Mouse (Mus musculus) adrenal gland, postnatal 14 days (tissue): ENCODE measurements around the gene Cul9. TPM values are rescaled to one million over a fixed set of nuclear protein-coding genes. Genes with fewer than 3 reads are reported as not detected.
A peak's percentile ranks its signal among the peaks of the same experiment; 100 is the strongest.
"Not testable (repeated sequence)": the region's sequence is repeated elsewhere in the genome, so short reads cannot be mapped to it uniquely, and the experiment has no call there.

Experiments
- DNase-seq: peaks from one replicate; pipeline ENCODE4 v3.0.0; 2021; ENCODE audit warnings: mixed read lengths
- total RNA-seq: library from RNA; stranded (reverse); gene quantifications from 2 replicates; pipeline ENCODE4 v1.2.3, GENCODE M21; 2021

The Cul9 gene
- total RNA-seq, 1 experiment from 2014 or later: 17.1 TPM

DNA sequence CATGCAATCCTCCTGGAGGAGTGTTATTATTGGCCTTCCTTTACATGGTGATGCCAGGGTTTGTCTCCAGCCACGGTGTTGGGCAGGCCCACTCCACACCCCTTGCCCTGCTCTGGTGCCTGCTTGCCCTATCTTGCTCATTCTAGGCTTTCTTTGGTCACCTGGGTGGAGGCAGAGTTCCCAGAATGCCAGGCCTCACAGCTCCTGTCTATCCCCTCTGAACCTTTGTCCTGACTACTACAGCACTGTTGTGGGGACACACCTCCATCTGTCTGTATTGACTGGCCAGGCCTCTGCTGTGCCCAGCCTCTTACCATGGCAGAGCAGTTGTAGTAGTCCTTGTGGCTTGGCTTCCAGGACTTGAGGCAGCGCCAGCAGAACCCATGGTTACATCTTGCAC, 43.4 kb downstream of the Cul9 start:
- DNase-seq: no peak

DNA sequence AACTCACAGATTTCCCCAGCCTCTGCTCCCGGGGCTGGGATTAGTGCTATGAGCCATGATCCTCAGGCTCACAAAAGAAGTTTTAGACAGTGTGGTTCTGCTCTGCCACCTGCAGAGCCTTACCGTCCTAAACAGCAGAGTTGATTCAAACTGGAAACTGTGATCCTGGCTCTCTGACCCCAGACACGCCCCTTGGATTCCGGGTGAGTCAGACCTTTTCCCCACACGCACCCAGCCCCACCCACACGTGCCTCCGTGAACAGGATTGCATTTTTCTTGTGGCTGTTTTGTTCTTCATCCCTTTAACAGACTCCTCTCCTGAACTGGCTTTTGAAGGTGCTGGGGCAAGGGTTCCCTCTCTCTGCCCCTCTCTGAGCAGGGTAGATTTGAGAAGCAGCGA, 48.2 kb downstream of the Cul9 start:
- peak; percentile 24 for DNase-seq

DNA sequence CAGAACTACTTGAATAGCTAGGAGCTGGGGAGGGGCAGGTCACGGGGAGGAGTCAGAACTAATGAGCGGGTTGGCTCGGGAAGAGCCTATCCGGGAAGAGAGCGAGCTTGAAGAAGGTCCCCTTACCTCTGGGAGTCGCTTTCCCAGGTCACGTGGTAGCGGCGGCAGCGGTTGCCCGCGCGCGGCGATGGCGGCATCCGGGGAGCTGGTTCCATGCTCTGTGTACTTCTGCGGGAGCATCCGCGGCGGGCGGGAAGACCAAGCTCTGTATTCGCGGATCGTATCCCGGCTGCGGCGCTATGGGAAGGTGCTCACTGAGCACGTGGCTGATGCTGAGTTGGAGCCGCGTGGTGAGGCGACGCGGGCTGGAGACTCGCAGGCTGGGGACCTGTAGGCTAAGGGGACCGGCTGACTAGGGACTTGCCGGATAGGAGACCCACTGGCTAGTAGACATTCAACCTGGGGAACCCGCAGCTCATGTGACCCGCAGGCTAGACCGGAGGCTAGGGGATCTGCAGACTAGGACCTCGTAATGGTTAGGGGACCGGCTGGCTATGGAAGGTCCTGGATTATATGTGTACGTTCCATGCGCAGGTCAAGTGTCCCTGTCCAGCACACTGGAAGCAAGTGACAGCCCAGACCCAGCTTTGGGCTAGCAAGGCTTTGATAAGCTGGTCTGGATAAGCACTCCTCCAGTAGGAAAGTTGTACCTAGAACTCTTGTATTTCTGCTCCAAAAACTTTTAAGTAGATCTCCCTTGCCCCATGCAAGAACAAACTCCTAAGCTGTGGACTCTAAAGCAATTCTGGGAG, 49.4 kb downstream of the Cul9 start, which contains the start of gene Dnph1:
Dnph1 (plus strand) TSS at position 89 of the 812 bp plus-strand sequence.
- DNase-seq: peak; percentile 89

DNA sequence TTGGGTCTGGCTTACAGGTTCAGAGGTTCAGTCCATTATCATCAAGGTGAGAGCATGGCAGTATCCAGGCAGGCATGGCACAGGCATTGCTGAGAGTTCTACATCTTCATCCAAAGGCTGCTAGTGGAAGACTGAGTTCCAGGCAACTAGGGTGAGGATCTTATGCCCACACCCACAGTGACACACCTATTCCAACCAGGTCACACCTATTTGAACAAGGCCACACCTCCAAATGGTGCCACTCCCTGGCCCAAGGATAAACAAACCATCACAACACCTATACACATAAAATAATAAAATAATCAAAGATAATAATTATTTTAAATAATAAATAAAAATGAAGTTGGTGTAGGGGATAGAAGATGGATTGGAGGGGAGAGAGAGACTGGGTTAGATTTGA, 50.1 kb downstream of the Cul9 start:
- DNase-seq: not testable (repeated sequence)

DNA sequence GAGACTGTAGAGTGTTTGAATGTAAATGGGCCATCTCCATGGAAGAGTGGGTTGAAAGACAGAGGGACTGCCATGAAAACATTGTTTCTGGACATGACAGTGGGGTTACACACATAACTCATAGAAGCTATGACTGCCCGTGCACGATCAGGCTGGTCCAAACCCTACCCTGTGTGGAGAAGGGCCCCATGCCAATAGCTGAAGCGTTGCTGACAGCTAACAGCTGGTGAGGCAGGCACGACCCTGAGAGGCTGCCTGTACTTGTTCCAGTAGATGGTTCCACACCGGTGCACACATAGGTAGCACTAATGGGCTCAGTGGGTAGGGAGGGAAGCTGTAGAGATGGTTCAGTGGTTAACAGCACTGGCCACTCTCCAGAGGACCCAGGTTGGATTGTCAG, 50.7 kb downstream of the Cul9 start:
- DNase-seq: no peak

DNA sequence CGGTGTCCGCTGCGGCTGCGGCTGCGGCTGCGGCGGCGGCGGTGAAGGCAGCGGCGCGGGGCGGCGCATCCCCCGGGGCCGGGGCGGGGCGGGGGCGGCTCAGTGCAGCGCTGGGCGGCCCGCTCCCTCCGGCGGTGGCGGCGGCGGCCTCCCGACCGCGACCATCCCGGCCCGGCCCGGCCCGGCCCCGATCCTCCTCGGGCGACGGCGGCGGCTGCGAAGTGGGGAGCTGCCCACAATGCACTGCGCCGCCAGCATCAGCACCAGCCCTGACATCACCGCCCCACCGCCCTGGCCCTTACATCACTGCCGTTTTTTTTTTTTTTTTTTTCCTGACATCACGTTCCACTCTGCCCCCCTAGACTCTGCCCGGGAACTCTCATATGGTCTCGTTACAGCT, 58.8 kb downstream of the Cul9 start, which contains the start of gene Ttbk1:
Ttbk1 (minus strand) TSS at position 245 of the 400 bp plus-strand sequence.
- no peak for DNase-seq

DNA sequence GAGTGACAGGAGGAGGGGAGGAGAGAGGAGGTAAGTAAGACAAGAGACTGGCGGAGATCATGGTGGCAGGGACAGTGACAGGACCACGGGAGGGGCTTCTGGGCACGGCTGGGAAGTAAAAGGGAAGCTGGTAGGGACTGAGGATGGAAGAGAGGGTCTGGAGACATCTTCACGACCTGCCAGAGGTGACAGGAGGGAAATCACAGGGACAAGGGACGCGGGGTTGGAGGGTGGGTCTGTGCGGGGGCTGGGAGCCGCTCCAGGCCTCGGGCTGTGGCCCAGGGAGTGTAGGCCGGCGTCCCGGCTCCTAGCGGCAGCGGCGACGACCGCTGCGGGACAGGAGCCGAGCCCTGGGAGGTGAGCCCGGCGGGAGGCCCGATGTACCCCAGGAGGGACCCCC, 59.2 kb downstream of the Cul9 start:
- no peak for DNase-seq

DNA sequence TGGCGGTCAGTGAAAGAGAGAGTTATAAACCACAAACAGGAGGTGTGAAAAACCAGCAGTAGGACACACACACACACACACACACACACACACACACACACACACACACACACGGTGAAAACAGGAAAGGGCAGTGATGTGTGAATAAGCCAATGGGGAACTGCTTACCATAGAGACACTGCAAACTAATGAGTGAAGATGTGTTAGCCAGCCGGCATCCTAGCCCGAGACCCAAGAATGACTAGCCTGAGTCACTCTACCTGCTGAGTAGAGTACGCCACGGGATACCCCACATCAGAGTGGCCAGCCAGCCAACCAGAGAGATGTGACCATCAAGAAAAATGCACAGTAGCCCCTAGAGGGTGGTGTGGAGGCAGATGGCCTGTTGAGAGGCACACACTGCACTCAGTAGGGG, 61.7 kb downstream of the Cul9 start:
- DNase-seq: no peak

DNA sequence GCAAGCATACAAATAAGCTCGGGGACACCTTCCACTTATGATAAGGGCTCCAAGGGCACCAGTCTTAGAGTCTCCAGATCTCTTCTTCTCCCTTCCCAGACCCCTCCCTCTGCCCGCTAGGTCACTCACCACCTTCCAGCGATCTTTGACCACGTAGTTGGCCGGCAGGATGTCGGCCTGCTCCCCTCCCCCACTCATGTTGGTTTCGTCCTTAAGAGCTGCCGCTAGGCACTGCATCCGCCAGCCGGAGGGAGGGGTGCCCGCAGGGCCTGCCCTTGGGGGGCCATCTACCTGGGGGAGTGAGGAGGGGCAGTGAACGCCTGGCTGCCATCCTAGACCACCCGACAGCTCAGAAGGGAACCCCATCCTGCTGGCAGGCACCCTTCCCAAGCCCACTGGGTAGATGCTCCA, 62.2 kb downstream of the Cul9 start:
- DNase-seq: peak; percentile 39

DNA sequence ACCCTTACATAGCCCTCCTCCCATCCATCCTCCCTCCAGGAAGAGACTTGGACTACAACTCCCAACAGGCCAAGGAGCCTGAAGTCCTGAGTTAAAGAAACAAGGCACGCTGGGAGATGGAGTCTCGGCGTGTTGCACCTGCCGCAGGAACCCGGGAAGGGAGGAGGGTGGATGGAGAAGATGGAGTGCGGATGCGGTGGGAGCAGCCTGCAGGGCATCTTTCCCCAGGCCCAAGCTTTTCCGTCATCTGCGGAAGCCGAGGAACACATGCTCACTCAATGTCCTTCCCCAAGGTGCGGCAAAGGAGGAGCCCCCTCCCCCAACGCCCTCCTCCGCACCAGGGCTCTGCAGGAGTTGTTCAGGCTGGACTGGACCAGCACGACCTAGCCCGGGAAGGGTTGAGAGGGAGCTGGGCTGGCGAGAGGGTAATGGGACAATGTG, 62.6 kb downstream of the Cul9 start:
- DNase-seq: peak; percentile 49

DNA sequence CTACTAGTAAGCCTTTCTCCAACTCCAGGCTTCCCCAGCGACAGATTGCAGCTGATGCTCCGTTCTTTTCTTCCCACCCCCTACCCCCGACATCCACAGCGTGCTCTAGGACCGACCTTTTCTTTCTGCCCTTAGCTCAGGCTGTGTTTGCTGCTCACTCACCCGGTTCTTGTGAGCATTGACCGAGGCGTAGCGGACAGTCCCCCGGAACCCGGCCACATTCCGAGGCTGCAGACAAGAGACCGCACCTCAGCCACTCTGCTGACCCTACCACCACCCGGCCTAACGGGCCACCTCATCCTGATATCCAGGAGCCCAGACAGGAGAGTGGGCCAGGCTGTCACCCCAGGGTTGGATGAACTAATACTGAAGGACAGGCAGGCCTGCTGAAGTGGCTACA, 68.9 kb downstream of the Cul9 start:
- DNase-seq: no peak

DNA sequence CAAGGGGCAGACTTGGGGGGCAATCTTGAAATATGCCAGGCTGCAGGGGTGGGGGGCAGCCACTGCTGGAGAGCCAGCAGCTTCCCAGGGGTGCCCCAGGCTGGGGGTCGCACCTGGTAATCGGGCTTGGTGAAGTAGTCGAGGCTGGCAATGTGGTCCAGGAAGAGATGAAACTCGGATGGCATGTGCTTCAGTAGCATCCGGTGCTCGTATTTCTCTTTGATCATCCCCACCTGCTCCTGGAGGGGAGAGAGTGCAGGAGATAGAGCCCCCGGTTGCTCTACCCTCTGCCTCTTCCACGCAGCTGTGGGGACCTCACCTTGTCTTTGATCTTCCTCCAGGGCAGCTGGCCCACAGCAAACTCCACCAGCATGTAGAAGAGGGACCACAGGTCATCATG, 69.6 kb downstream of the Cul9 start:
- no peak for DNase-seq

DNA sequence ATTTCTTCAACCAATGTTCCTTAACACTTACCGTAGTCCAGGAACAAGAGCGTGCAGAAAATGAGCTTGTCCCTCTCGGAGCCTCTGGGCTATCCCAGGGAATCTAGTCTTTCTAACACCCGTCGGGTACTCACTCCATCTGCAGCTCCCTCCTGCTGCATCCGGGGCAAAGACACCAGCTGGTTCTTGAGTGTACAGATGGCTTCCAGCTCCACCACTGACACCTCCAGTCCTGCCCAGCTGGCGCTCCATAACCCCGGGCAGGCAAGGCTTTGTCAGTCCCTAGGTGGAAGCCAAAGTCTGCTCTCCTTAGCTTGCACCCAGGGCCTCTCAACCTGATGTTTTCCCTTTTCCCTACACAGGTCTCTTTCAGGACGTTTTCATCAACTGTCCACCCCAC, 78.4 kb downstream of the Cul9 start:
- DNase-seq: no peak

DNA sequence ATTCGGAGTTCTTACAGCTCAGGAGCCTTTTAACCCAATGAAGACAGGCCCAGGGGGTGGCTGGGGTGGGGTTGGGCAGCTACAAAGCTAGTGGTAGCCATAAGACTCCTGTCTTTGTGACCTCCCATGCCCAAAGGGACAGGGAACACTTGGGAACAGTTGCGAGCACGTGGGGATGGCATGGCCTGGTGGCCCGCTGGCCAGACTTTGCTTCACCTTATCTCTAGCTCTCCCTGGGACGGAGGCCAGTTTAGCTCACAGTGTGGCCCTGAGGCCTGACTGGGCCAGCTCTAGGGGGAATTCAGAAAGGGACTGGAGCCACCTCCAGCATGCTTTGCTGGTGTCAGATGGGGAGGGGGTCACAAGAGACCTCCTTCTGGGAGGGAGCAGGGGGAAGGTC, 84.0 kb downstream of the Cul9 start:
- DNase-seq: peak; percentile 56

DNA sequence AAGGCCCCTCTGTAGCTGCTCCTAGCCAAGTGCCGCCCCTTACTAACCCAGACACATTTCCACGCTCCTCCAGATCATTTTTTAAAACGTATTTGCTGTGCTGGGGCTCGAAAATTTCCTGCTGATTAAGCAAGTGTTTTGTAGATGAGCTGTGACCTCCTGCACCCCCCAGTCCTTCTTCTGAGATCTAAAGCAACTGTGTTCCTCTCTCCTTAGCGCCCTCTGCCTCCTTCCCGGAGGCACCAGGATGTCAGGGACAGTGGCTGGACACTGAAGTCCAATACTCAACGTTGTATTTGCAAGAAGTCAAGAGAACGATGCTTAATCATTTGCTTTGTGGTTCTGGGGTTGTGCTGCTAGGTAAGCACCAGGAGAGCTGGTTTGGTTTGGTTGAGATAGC, 84.8 kb downstream of the Cul9 start:
- no peak for DNase-seq

DNA sequence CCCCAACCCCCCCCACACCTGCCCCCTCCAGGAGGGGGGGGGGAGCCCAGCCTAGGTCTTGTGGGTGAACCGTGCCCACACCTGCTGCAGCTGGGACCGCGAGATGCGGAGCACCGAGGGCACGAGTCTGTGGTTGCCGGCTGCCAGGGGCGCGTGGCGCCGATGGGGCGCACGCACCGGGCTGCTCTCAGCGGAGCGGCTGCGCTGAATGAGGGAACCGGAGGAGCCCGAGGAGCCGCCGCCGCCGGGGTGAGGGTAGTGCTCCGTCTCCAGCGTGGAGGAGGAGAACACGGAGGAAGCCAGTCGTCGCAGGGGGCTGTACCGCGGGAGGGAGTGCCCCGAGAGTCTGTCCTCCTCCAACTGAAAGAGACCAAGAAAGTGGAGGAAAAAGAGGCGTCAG, 85.5 kb downstream of the Cul9 start:
- DNase-seq: peak; percentile 31

DNA sequence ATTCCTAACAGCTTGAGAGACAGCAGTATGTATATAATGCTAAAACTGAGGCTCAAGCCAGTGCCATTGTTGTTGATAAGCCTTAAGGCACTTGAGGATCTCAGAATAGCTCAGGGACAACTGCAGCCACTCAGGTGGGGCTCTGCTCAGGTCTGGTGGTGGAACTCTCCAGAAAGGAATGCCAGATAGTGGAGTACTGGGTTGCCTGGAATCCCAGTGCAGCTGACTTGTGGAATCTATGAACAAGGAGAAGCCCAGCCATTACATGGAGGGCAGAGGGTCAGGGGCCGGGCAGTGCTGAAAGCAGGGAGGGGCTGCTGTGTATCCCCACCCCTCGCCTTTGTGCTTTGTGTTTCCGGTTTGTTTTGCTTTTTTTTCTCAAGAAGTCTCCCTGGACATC, 87.7 kb downstream of the Cul9 start:
- DNase-seq: no peak

DNA sequence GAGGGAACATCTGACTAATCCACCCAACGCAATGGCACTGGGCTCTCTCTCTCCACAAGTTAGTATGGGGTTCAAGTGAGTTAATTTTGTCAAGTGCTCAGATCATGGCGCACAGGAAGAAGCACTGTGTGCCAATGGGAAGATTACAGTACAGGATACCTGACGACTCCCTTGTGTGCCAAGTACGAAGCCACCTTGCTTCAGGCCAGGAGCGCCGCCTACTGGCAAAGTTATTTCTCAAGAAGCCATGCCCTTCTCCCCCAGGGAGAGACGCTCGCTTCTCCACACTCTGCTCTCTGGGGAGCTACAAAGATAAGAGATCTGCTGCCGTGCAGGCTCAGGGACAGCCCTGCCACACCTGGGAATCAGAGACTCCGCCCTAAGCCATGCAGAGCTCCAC, 88.4 kb downstream of the Cul9 start:
- DNase-seq: peak; percentile 75

DNA sequence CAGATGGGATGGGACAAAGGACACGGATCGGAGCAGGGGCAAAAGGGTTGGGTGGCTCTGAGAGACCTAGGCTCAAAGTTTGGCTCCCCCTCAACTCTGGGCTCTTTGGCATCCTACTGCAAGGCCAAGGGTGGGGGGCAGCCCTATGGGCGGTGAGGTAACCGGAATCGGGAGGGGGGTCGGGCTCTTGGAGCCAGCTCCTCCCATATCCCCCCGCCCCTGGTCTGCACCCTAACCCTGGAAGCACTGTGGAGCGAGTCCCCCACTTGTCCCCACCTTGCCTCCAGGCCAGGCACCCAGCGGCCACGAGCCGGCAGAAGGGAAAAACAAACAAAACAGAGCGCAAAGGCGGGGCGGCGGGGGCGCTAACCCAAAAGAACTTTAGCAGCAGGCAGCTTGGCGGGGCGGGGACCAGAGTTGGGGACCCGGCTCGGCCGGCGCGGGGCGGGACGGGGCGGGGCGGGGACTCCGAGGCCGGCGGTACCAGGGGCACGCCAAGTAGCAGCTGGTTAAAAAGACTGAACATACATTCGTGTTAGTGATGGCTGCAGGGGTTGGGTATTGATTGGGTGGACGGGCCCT, 91.0 kb downstream of the Cul9 start:
- DNase-seq: peak; percentile 38

DNA sequence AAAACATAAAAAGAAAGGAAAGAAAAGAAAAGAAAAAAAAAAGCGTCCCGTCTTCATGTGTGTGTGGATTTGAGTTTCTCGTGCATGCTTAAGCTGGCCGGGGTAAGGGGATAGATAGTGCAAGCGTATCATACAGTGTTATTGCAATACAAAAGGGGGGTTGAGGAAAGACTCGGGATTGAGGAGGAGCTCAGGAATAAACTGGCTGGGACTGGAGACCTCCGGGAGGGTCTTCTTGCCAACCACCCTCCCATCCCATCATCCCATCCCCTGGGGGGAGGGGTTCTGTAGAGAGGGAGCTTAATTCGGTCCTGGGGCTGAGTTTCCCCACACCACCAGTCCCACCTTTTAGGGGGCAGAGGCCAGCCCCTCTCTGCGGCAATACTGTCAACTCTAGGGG, 91.6 kb downstream of the Cul9 start:
- no peak for DNase-seq

DNA sequence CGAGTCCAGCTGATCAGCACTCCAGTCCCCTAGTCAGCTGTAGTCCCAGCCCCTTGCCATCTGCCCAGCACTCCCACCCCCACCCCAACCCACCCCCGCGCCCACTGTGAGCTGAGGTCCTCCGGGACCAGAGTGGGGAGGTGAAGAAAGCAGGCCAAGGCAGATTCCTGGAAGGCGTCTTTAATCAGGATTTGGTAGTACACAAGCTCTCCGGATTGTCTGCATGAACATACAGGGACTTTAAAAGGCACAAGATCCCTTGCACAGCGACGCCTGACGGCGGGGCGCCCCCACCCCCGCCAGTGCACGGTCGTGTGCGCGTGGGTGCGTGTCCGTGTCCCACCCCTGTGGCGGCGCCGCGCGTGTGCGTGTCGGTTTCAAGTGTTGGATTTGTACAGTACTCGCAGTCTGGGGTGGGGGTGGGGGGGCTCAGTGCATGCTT, 92.2 kb downstream of the Cul9 start:
- no peak for DNase-seq

DNA sequence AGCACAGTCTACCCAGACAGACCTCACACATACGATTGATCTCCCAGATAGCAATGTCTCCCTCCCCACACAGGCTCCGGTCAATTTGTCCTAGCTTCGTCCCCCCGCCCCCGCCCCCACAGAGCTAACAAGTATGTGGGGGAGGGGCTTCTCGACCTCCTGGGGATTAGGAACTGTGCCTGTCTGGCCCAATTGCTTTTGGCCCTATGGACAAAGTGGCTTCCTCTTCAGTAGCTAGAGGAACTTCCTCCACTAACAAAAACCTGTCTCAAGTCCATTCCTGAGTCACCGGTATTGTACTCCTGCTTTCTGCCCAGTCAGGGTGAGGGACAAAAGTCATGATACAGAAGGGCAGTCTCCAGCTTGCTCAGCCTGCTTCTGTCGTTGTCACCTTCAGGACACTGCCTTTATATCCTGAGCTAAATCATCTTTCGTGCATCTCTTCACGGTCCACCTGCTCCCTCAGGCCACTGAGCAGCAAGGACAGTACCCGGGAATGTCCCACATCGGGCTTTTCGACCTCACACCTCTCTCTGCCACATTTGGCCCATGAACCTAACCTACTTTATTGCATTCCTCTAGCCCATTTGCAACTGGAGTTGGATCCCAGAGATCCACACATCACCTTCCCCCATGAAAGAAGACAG, 92.8 kb downstream of the Cul9 start:
- no peak for DNase-seq

DNA sequence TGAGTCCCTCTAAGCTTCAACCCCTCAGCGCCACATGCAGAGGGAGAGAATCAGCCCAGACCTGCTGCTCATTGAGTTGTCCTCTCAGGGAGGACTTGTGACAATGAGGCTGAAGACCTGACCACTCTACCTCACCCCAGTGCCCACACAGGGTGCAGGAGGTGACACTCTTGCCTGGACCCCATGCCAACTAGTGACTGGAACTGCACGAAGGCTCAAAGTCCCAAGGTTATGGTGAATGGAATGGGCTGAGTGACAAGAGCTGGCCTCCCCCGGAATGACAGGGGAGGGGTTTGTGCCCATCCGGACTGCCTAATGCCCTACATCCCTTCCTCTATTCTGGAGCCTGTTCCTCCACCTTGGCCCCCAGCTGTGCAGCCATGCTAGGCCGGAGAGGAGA, 93.5 kb downstream of the Cul9 start:
- no peak for DNase-seq
